Mouse (Mus musculus): ENCODE results near the gene Vim.

DNA sequence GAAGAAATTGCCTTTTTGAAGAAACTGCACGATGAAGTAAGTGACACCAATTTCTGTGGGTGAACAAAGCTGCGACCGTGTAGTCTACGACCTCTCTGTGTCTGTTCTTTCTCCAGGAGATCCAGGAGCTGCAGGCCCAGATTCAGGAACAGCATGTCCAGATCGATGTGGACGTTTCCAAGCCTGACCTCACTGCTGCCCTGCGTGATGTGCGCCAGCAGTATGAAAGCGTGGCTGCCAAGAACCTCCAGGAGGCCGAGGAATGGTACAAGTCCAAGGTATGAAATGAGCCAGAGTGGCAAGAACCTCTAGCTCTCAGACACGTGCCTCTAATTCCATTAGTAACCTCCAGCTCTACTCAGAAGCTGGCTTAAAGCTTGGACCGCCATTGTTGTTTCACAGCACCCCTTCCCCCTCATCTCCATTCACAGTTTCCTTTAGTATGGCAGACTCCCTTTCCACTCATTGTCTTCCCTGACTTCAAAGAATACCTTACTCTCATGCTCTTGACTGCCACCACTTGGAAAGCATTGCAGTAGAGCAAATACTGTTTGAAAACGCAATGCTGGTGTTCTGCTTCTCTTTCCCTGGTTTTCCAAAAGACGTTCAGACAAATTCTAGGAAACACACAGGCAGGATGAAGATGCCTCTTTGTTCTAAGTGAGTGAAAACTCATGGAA, 4.9 kb downstream of the Vim start:
- TF ChIP-seq CTCF (IDR thresholded peaks at IDR 0.05; ENCODE audit: low read depth, low read length) (no peak), TAL1 (conservative IDR thresholded peaks at IDR 0.05; ENCODE audit: low read depth, low read length) (no peak), GATA2 (IDR thresholded peaks at IDR 0.05; ENCODE audit: borderline replicate concordance, low read depth, low read length) (no peak), GATA1 (IDR thresholded peaks at IDR 0.05; ENCODE audit: borderline replicate concordance, low read length) (no peak), POLR2AphosphoS5 (IDR thresholded peaks at IDR 0.05; ENCODE audit: insufficient replicate concordance, low read depth, low read length) (no peak)
